Mouse (Mus musculus): ENCODE measurements around the gene Sigmar1. TPM values are rescaled to one million over a fixed set of nuclear protein-coding genes. Genes with fewer than 3 reads are reported as not detected.
"Not testable (repeated sequence)": the region's sequence is repeated elsewhere in the genome, so short reads cannot be mapped to it uniquely, and the experiment has no call there.

Gene Sigmar1
- polyA plus RNA-seq, 1 experiment from 2014 or later: 70.3 TPM

GRCm38 (mm10) chr4:41711705-41712375 is 44.1 kb downstream of the Sigmar1 start:
- no peak overlapping the region for H3K4me3 ChIP-seq (ENCODE audit: inconsistent target)
- H3K79me2 ChIP-seq (ENCODE audit: inconsistent target): no peaks in the 10 kb centered on the region; the same call in 1 of the 2 replicates
- no peak overlapping the region for H3K27ac ChIP-seq
- 88% methylated on average over 16 of the region's 16 CpGs for WGBS (ENCODE audit: missing documents)
- H3K36me3 ChIP-seq (ENCODE audit: inconsistent target): peaks cover 8% of the 10 kb centered on the region; the same call in 1 of the 2 replicates

- WGBS (ENCODE audit: missing documents): 86% methylated on average over 4 of the region's 4 CpGs
- H3K36me3 ChIP-seq (ENCODE audit: inconsistent target): no peaks in the 10 kb centered on the region
- no peak overlapping the region for H3K4me3 ChIP-seq (ENCODE audit: inconsistent target)
These were observed 45.7 kb downstream of the Sigmar1 start for GRCm38 (mm10) chr4:41710229-41710628.

GRCm38 (mm10) chr4:41708192-41708745 is 47.7 kb downstream of the Sigmar1 start:
- Histone ChIP-seq H3K4me3 (ENCODE audit: inconsistent target) (no peak overlapping the region), H3K36me3 (ENCODE audit: inconsistent target) (no peaks in the 10 kb centered on the region), H3K27ac (no peak overlapping the region), H3K79me2 (ENCODE audit: inconsistent target) (no peaks in the 10 kb centered on the region; the same call in 1 of the 2 replicates)
- WGBS (ENCODE audit: missing documents): 53% methylated on average over 7 of the region's 8 CpGs

More at GRCm38 (mm10) chr4:41710229-41710628, 45.7 kb downstream of the Sigmar1 start:
- Histone ChIP-seq H3K79me2 (ENCODE audit: inconsistent target) (no peaks in the 10 kb centered on the region; the same call in 1 of the 2 replicates), H3K27ac (no peak overlapping the region)

GRCm38 (mm10) chr4:41707011-41707535 is 48.9 kb downstream of the Sigmar1 start:
- Histone ChIP-seq H3K27ac (no peak overlapping the region), H3K36me3 (ENCODE audit: inconsistent target) (no peaks in the 10 kb centered on the region), H3K4me3 (ENCODE audit: inconsistent target) (no peak overlapping the region), H3K79me2 (ENCODE audit: inconsistent target) (no peaks in the 10 kb centered on the region)
- 13% methylated on average over 13 of the region's 13 CpGs for WGBS (ENCODE audit: missing documents)

- no peaks in the 10 kb centered on the region for H3K79me2 ChIP-seq (ENCODE audit: inconsistent target)
- WGBS (ENCODE audit: missing documents): 81% methylated on average over 19 of the region's 19 CpGs
- H3K27ac ChIP-seq: no peak overlapping the region
- H3K4me3 ChIP-seq (ENCODE audit: inconsistent target): no peak overlapping the region
- no peaks in the 10 kb centered on the region for H3K36me3 ChIP-seq (ENCODE audit: inconsistent target)
These were observed 49.8 kb downstream of the Sigmar1 start for GRCm38 (mm10) chr4:41705922-41706754.

- no peaks in the 10 kb centered on the region for H3K79me2 ChIP-seq (ENCODE audit: inconsistent target)
These were observed 51.3 kb downstream of the Sigmar1 start for GRCm38 (mm10) chr4:41704651-41705050.

GRCm38 (mm10) chr4:41702226-41702625 is 53.7 kb downstream of the Sigmar1 start:
- not testable (repeated sequence) for H3K4me3 ChIP-seq (ENCODE audit: inconsistent target); H3K36me3 ChIP-seq (ENCODE audit: inconsistent target); H3K79me2 ChIP-seq (ENCODE audit: inconsistent target); H3K27ac ChIP-seq
- WGBS (ENCODE audit: missing documents): 94% methylated on average over 2 of the region's 2 CpGs

More at GRCm38 (mm10) chr4:41704651-41705050, 51.3 kb downstream of the Sigmar1 start:
- 44% methylated on average over 5 of the region's 5 CpGs for WGBS (ENCODE audit: missing documents)
- H3K27ac ChIP-seq: no peak overlapping the region
- H3K36me3 ChIP-seq (ENCODE audit: inconsistent target): no peaks in the 10 kb centered on the region
- H3K4me3 ChIP-seq (ENCODE audit: inconsistent target): no peak overlapping the region

- not testable (repeated sequence) for H3K36me3 ChIP-seq (ENCODE audit: inconsistent target); H3K27ac ChIP-seq; H3K4me3 ChIP-seq (ENCODE audit: inconsistent target); H3K79me2 ChIP-seq (ENCODE audit: inconsistent target)
- no CpG with 5 or more reads among the region's 8 CpGs for WGBS (ENCODE audit: missing documents)
These were observed 55.7 kb downstream of the Sigmar1 start for GRCm38 (mm10) chr4:41700224-41700623.

GRCm38 (mm10) chr4:41699783-41700182 is 56.2 kb downstream of the Sigmar1 start, which contains the start of gene Il11ra1:
Gene Il11ra1 (plus strand): TSS chr4:41699989.
- not testable (repeated sequence) for H3K79me2 ChIP-seq (ENCODE audit: inconsistent target); H3K4me3 ChIP-seq (ENCODE audit: inconsistent target); H3K27ac ChIP-seq; H3K36me3 ChIP-seq (ENCODE audit: inconsistent target)
- no CpG with 5 or more reads among the region's 10 CpGs for WGBS (ENCODE audit: missing documents)

- WGBS (ENCODE audit: missing documents): no CpG with 5 or more reads among the region's 32 CpGs
- not testable (repeated sequence) for H3K79me2 ChIP-seq (ENCODE audit: inconsistent target); H3K36me3 ChIP-seq (ENCODE audit: inconsistent target); H3K4me3 ChIP-seq (ENCODE audit: inconsistent target); H3K27ac ChIP-seq
These were observed 57.4 kb downstream of the Sigmar1 start for GRCm38 (mm10) chr4:41698421-41699016.

- not testable (repeated sequence) for H3K36me3 ChIP-seq (ENCODE audit: inconsistent target); H3K4me3 ChIP-seq (ENCODE audit: inconsistent target); H3K27ac ChIP-seq; H3K79me2 ChIP-seq (ENCODE audit: inconsistent target)
- WGBS (ENCODE audit: missing documents): 8% methylated on average over 5 of the region's 40 CpGs
These were observed 58.8 kb downstream of the Sigmar1 start, which contains the start of gene Cntfr for GRCm38 (mm10) chr4:41696930-41697841. Gene Cntfr (minus strand): TSS chr4:41697089.

GRCm38 (mm10) chr4:41696452-41696851 is 59.5 kb downstream of the Sigmar1 start:
- H3K79me2 ChIP-seq (ENCODE audit: inconsistent target); H3K27ac ChIP-seq; H3K36me3 ChIP-seq (ENCODE audit: inconsistent target); H3K4me3 ChIP-seq (ENCODE audit: inconsistent target): not testable (repeated sequence)
- 1% methylated on average over 8 of the region's 15 CpGs for WGBS (ENCODE audit: missing documents)

GRCm38 (mm10) chr4:41695800-41696199 is 60.2 kb downstream of the Sigmar1 start:
- H3K27ac ChIP-seq; H3K36me3 ChIP-seq (ENCODE audit: inconsistent target); H3K4me3 ChIP-seq (ENCODE audit: inconsistent target); H3K79me2 ChIP-seq (ENCODE audit: inconsistent target): not testable (repeated sequence)
- WGBS (ENCODE audit: missing documents): 9% methylated on average over 9 of the region's 38 CpGs
